Mouse (Mus musculus) lung, postnatal 36 days (tissue): ENCODE results near the gene Nrg4.
A peak's percentile ranks its signal among the peaks of the same experiment; 100 is the strongest.

Experiments
- DNase-seq: peaks from one replicate; pipeline ENCODE4 v3.0.0; 2022; ENCODE audit warnings: mixed read lengths

Nrg4 gene

DNA sequence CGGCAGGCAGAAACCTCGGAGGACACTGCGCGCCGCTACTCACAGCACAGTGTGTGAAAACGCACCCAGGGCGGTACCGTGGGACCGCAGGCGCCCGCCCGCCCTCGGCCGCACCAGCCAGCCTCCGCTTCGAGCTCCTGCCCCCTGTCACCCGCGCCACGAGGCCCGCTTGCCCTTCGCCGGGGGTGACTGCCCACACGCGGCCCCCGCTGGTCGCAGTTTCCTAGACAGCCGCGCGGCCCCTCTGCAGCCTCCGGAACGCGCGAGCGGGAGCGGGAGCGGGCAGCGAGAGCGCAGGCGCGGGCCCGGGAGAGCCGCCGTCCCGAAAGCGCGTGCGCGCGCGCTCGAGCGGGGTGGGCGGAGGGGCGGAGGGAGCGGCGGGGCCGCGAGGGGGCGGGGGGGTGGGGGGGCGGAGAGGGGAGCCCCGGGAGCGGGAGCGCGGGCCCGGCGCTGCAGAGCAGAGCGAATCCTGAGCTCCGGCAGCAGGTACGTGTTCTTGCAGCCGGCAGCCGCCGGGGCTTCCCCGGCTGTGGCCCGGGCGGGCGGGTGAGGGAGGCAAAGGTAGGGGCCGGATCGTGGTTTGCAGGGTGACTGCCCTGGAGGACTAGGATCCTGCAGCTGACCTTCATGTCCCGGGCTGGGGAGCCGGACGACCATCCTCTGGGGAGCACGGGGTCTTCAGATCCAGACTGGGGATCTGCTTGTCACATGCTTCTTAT, at the start of gene Nrg4, which contains the start of gene Tmem266:
TSS of gene Nrg4 (minus strand) at position 330 of the 719 bp plus-strand sequence.
TSS of gene Tmem266 (plus strand) at position 399 of the 719 bp plus-strand sequence.
- peak; percentile 47 for DNase-seq

DNA sequence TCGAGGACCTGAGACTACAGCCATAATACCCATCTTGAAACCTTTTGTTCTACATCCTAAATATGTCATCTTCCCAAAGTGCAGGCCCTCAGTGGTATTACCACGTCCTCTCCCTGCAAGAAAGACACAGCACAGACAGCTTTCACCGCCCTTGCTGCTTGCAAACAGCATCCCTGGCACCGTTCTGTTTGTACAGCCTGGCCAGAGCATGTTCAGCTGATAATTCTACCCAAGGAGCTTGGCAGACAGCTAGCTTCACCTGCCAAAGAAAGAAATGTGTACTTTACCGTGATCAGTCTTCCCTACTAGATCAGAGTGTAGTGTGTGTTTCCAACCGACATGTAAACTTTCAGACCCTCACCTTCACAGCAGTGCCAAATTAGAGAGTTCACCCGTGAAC, 45.3 kb upstream of the Nrg4 start:
- DNase-seq, result no peak

DNA sequence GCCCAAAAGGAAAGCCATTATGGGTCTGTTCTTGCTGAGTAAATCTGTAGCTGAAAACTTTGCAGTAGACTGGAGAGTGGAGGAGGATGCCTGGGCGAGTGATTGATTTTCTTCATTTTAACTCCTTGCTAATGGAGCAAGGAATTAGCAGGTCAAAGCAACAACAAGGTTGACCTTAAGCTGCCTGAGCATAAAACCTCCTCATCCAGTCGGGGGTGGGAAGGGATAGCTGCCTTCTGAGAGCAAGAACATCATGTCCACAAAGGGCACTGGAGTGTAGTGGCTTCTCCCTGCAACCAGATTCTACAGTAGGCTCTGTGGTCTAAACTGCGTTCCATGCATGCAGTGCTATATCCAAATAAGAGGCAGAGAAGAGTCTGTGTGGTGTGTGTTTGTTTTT, 41.4 kb upstream of the Nrg4 start:
- DNase-seq, result no peak

DNA sequence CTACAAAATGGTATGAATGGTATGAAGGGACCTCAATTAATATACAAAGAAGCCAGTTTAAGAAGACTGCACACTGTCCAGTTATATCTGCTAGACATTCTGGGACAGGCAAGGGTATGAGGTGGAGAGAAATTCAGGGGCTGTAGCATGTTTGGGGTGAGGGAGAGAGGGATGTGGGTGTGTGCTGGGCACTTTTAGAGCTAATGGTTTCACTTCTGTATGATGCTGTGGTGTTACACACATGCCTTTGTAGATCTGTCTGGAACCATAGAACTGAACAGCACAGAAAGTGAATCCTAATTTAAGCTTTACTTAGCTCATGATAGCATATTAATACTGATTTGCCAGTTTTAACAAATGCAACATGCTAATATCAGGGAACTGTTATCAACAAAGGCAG, 37.1 kb upstream of the Nrg4 start:
- no peak for DNase-seq

DNA sequence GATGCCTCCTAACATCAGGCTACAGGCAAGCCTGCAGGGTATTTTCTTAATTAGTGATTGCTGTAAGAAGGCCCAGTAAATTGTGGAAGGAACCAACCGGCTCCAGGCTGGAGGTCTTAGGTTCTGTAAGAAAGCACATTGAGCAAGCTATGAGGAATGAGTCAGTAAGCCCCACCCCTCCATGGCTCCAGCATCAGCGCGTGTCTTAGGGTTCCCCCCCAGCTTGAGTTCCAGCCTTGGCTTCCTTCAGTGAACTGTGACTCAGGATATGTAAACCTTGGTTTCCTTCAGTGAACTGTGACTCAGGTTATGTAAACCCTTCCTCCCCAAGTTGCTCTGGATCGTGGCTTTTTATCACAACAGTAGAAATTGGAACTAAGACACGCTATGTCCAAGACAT, 35.3 kb upstream of the Nrg4 start:
- DNase-seq, result peak; percentile 9

DNA sequence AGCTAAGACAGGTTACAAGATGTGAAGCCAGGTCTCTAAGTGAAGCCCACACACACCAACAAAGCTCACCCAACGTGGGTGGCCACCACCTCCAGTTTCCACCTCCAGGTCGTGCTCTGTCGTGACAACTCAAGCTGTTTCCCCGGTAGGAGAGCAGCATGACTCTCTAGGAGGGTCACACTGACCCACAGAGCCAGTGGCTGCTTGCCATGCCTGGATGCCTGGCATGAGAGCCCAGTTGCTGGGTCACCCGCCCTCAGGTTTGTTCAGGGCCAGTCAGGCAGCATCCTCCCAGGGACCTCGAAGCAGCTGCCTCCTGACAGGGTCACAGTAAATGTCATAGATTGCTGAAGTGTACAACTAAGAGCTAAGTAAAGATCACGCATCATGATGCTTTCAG, 34.2 kb upstream of the Nrg4 start:
- no peak for DNase-seq

DNA sequence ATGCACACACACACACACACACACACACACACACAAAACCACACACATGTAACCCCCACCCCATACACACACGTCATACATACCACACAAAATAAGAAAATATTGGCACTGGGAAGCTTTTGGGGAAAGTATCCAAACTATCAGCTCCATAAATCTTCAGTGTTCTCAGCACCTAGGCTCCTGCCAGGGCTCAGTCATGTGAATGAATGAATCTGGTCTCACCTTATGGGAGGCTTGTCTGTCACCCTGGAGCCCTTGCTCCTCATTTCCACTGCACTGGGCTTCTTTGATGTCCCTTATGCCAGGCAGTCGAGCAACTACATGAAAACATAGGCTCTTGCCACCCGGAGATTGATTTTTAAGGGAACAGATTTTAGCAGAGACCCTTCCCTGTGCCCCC, 33.7 kb upstream of the Nrg4 start:
- no peak for DNase-seq

DNA sequence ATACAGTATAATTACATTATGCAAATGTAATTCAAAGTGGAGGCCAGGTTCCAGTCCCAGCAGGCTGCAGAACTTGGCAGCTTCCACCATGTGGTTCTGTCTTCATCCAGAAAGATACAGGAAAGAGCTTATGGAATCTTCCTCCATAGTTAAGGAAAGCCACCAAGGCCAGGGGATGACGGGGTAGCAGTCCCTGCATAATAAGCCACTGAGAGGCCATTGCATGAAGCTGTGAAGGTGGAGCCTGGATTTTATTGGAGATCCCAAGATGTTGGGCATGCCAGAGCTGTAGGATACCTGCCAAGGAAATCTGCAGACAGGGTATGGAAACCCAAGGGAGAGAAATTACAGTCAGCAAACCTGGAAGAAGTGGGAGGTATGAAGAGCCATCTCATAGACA, 30.5 kb upstream of the Nrg4 start:
- DNase-seq, result no peak

DNA sequence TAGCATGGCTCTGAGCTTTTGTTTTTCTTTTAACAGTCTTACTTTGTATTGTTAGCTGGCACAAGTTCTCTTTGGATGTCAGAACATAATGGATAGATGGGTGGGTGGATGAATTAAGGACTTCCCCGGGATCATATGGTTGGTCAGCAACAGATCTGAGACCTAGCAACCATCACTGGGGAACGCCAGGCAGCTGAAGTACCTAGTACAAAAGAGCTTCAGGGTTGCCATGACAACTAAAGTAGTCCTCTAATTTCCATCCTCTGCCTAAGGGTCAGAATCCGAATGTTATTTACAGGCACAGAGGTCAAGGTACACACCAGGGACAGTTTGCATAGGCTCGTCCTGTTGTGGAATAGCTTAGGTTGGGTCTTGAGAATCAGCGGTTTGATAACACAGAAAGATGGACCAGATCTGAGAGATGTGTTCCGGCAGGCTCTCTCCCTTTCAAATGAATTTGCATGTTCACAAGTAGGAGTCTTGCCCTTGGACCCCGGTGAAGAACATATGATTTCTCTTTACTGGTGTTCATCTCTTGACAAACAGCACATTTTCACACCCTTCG, 28.7 kb upstream of the Nrg4 start:
- DNase-seq, result no peak

DNA sequence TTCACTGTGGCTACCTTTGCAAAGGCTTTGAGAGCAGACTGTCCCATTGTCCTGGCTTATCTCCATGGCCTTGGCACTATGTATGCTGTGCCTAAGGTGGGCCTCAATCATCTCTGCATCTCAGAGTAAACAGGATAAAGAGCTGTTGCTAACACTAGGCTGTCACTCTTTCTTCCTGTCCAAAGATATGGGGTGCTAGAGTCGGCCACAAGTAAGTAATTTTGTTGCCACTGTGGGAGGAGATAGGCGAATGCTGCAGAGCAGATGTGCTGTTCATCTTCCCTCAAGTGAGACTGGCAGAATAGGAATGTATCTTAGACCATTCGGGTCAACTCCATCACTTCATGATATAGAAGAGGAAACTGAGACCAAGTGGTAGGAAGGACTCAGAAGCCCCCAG, 28.0 kb upstream of the Nrg4 start:
- no peak for DNase-seq

DNA sequence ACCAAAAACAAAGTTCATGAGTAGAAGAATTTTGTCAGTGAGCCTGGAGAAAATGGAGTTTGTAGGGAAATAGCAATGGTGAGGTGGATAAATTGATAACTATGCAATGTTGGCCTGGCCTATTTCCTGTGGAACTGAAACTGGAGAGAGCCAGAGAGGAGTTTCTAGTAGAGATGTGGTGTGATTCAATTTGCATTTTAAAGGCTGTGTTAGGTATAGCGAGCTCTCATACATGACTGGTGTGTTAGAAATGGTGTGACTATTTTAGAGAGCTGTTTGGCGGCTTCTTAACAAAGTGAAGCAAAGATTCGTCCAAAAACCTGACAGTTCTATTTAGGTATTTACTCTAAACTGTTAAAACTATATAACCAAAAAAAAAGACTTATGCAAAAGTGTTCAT, 22.0 kb upstream of the Nrg4 start:
- no peak for DNase-seq

DNA sequence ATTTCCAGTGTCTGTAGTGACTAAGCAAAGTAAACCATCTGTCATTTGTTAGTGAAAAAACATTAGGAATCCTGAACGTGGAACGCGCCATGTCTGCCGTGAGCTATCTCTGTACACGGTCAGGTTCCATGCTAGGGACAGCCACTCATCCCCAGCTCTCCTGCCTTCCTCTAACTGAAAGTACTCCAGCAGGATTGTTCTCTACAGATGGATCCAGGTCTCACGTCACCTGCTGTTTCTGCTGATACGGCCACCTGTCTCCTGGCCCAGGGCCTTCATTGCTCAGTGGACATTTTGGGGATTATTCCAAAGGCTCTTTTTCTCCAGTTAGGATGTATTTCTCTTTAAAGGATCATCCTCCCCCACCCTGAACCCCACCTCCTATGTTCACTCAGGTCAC, 18.7 kb upstream of the Nrg4 start:
- no peak for DNase-seq

DNA sequence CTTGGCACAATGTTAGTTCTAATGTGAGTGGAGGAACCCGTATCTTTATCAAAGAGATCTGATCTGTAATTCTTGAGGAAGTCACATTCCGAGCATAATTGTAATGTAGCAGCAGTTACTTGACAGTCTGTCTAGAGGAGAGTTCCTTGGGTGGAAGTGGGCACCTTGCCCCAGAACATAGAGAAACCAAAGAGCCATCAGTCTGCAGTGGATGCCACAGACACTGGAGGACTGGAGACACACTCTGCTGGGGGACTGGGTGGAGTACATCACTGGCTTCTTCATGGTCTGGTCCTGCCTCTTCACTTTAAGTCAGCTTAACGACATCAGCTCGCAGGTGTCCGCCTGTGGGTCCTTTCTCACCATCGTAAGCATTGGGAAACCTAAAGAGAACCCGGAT, 17.5 kb upstream of the Nrg4 start:
- DNase-seq, result no peak

DNA sequence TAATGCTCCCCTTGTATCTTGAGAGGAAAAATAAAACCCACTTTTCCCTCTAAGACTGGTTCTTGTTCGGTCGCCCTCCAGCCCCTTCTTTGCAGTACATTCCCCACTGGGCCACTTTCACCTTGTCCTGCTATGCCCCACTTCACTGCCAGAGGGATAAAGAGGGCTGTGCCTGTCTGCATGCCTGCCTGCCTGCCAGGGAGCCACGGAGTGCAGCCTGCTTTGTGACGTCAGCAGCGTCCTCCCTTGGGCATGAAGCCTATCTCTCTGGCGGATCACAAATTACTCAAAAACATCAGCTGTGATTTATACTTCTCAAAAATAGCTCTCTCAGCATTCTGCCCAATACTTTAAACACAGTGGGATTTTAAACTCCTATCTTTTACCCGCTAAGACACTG, 6.3 kb upstream of the Nrg4 start:
- DNase-seq, result peak; percentile 32

DNA sequence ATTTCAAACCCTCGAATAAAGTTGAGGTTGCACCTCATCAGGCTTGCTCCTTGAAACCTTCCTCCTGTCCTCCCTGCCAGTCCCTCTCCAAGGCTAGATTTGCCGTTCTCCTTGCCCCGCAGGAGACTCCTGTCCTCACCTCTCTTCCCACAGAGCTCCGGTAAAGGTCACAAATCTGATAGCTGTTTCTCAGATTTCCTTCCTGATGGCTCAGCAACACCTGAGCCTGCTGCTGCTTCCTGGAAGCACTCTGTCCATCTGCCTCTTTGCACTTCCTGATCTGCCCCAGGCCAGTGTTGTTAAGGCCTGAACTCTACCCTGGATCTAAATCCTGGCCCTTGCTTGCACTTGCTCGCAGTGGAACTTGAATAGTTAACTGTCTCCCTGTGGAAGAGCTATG, 5.8 kb upstream of the Nrg4 start:
- DNase-seq, result no peak

DNA sequence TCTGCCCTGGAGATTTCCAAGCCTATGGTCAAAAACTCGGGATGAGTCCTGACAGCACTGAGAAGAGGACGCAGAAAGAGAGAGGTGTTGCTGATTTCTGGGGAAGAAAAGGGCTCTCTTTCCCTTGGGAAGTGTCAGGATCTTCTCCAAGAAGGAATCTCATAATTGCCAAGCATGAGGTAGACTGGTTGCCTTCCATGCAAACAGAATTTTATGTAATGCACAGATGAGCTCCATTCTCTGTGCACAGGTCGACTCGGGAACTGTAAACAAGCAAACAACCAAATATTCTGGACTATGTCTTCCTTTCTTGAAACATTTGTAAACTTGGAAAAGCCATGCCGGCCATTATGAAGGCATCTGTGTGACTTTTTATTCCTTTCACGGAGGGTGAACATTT, 2.8 kb upstream of the Nrg4 start:
- DNase-seq, result no peak

DNA sequence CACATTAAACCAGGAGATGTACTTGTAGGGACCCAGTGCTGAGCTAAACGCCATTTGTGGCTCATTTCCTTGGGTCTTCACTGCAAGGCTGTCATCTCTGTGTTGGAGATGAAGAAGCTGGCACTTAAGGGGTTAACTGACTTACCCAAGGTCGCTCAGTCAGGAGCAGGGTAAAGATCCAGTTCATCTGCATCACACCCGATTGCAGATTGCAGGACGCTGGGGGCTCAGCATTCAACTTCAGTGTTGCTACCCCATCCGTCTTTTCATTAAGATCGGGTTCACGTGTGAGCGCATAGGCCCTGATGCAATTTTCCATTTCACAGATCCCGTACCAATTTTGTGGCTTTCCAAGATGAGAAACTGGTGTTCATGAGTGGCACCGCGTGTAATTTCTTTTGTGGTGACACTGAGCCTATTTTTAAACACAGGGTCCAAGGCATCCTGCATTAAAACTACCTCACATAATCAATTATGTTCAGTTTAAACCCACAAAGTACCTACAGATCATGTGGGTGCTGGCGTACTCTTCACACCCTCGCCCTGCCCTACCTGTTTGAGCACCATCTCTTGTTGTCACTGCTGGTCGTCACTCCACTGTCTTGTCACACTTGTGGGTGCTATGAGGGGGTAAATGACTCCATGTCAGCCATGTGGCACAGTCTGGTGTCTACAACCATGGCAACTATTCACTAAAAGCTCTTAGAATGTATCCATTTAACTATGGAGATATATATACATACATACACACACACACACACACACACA, 1.7 kb upstream of the Nrg4 start:
- no peak for DNase-seq

DNA sequence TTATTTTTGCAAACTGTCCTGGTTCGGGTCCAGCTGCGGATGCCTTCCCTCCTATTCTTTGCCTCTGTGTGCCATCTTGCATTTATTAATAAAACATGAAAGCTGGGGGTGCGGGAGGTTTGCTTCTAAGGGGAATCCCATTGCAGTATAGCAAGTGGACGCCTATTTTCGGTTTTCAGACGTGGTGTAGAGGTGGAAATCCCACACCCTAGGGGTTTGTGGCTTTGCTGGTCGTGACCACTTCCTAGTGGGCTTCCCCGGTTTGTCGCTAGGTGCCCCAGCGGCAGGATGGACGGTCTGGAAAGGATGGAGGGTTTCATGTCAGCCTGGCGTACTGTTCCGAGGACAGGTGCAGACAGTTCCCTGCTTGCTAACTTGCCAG, 581 bp upstream of the Nrg4 start:
- DNase-seq, result no peak

DNA sequence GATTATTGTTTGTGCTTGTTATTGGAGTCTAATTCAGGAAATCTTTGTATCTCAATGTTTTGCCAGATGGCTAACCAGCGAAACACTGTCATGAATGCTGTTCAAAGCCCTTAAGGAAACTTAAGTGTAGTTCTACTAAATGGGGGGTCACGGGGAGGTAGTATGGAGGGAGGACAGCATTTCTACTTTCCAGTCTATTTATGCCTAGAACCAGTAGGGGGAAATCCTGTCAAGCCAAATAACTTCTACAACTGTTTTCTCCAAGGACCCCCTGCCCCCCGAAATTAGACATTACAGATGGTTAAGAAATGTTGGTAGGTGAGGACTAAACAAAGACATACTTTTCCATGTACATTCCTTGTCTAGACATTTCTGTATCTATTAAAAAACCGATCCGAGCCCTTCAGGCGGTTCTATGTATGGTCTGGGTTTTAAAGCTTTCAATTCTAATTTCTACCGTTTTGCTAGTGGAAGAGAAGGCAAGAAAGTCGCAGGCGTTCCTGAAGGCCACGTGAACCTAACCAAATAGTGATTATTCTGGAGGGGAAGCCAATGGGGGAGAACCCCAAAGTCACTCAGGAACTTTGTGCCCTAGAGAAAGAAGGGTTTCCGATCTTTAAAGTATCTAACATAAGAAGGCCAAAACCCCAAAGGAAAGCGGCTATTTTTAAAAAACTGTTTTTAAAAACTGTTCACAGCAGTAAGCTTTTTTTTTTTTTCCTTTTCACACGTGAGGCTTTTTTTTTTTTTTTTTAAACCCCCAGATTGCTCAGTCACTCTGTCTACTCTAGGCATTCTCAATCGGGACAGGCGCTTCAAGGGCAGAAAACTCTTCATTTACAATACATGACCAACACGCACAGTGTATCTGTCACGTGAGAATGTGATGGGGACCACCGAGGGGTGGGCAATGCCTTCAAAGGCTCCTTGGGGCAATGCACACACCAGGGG, 805 bp downstream of the Nrg4 start:
- no peak for DNase-seq

DNA sequence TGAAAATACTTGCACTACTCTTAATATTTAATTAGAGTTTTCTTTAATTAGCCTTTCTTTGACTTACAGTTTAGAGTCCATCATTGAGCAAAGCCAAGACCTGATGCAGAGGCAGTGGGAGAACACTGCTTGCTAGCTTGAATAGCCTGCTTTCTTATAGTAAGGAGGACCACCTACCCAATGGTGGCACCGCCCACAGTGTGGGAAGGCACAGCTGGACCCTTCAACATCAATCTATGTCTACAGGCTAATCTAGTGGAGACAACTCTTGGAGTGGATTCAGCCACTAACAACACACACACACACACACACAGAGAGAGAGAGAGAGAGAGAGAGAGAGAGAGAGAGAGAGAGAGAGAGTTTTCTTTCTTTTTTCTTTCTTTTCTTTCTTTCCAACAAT, 1.6 kb downstream of the Nrg4 start:
- DNase-seq, result no peak

DNA sequence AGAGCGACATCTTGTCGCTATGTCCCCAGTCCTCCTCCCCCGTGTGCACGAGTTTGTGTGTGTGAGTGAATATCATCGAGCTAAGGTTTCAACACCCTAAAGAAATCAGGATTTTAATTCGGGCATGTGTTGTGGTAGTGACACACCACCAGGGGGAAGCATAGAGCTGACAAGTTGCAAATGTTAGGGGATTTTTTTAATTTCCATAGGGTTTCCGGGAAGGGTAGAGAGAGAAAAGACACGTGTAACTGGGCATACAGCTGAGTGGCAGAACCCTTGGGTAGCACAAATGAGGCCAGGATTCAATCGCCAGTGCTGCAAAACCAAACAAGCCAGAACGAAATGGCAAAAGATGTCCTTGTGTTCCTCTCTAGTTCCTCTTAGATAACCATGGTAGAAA, 2.1 kb downstream of the Nrg4 start:
- no peak for DNase-seq

DNA sequence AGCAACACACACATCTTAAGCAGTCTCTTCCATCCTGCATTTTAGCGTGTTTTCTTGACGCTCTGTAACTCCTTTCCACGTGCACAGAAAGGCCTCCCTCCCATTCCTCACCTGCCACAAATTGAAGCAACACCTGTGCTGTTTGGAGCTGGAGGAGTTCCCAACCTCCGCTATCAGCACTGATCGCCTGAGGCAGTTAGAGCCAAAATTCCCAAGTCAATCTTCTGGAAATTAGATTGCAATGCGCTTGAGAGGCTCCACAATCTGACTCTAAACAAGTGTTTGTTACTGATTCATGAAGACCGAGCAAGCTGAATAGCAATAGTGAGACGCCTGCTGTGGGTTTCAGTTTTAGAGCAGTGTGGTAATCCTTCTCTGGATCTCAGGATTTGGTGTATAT, 2.6 kb downstream of the Nrg4 start:
- no peak for DNase-seq

DNA sequence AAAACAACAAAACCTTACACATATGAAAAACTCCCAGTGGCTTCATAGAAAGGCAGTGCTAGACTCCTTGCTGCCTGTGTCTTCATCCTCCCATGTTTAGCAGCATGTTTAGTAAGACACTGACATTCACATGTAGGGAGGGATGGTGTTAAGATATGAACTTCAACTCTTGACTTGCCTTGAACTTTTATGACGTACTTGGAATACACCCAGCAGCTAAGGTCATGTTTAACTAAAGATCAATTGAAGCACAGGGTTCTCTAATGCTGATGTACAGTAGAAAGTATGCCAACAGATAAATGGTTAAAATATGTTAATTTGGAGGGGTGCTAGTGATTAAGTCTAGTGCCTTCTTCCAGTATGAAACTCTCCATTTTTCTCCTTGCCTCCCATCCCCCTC, 4.0 kb downstream of the Nrg4 start:
- no peak for DNase-seq
